ENCODE assay signal across 16 mouse cellular contexts in genomic region chr12:99473406-99474133, GRCm38 (mm10).
A peak's percentile ranks its signal among the peaks of the same experiment; 100 is the strongest.
DNase-seq lines count a peak whose midpoint lies in the region; ATAC-seq and TF ChIP-seq lines count a peak whose summit lies in the region.
"Had no signal": no experiment of that assay in that cellular context is flagged by ENCODE, and none has a peak within 500 bp of the region (broad histone marks: within the 10 kb centered on the region; RNA-seq: fewer than 3 reads in every experiment).

No protein-coding gene starts in this region.

- peaks cover 21% of the 10 kb centered on the region for H3K4me1 ChIP-seq in midbrain, embryonic 10.5 days
- peaks cover 9% of the 10 kb centered on the region for H3K4me1 ChIP-seq in midbrain, embryonic 15.5 days
- peaks cover 30% of the 10 kb centered on the region for H3K4me1 ChIP-seq in forebrain, postnatal 0 days (ENCODE audit: insufficient read depth)

- 86% methylated on average over 10 of the region's 10 CpGs for WGBS in midbrain, embryonic 10.5 days
- WGBS in midbrain, embryonic 15.5 days, result 70% methylated on average over 10 of the region's 10 CpGs
- WGBS in forebrain, postnatal 0 days, result 42% methylated on average over 10 of the region's 10 CpGs

- no peak overlapping the region for H3K9ac ChIP-seq in midbrain, embryonic 15.5 days
- H3K9ac ChIP-seq in forebrain, postnatal 0 days, result no peak overlapping the region
- H3K9ac ChIP-seq: hindbrain, embryonic 14.5 days; limb, embryonic 15.5 days; liver, postnatal 0 days had no signal

- no peak for TF ChIP-seq CTCF in forebrain, postnatal 0 days (IDR thresholded peaks at IDR 0.05; ENCODE audit: low read depth)

- H3K4me3 ChIP-seq in midbrain, embryonic 10.5 days, result no peak overlapping the region
- no peak overlapping the region for H3K4me3 ChIP-seq in midbrain, embryonic 15.5 days
- H3K4me3 ChIP-seq in forebrain, postnatal 0 days (ENCODE audit: low read depth, low read length), result no peak overlapping the region
- H3K4me3 ChIP-seq: heart, adult 2 months; limb, embryonic 15.5 days had no signal

- H3K9me3 ChIP-seq in midbrain, embryonic 10.5 days (replicated peaks), result no peaks in the 10 kb centered on the region
- no peaks in the 10 kb centered on the region for H3K9me3 ChIP-seq in midbrain, embryonic 15.5 days
- H3K9me3 ChIP-seq in forebrain, postnatal 0 days (ENCODE audit: low read length), result no peaks in the 10 kb centered on the region
- H3K9me3 ChIP-seq: limb, embryonic 15.5 days had no signal

- no peaks in the 10 kb centered on the region for H3K36me3 ChIP-seq in midbrain, embryonic 10.5 days
- H3K36me3 ChIP-seq in midbrain, embryonic 15.5 days (replicated peaks), result no peaks in the 10 kb centered on the region
- H3K36me3 ChIP-seq in forebrain, postnatal 0 days (ENCODE audit: insufficient read depth), result no peaks in the 10 kb centered on the region
- H3K36me3 ChIP-seq: limb, embryonic 15.5 days had no signal

- ATAC-seq in frontal cortex, adult (ENCODE audit: low TSS enrichment), result peak; percentile 38
- no peak for ATAC-seq in midbrain, embryonic 15.5 days (replicated peaks)
- ATAC-seq in forebrain, postnatal 0 days, result peak; percentile 88
- ATAC-seq: liver, postnatal 0 days had no signal

- DNase-seq in frontal cortex, postnatal 25 days (ENCODE audit: low spot score in 2 of 2), result no peak
- no peak for DNase-seq in midbrain, embryonic 10.5 days (ENCODE audit: low spot score)
- DNase-seq in brain, adult 2 months (ENCODE audit: low read depth, low spot score), result peak; percentile 52
- DNase-seq in forebrain, postnatal 0 days, result peak; percentile 71
- no peak for DNase-seq in layer of hippocampus, adult 9-11 months
- DNase-seq: B cell, adult 2 months; cerebellum, adult 18-20 months; heart, adult 2 months; kidney, adult 11 months; kidney, postnatal 10 days; liver, postnatal 0 days; thymus, adult 18-20 months had no signal

- no peak overlapping the region for H3K4me2 ChIP-seq in midbrain, embryonic 15.5 days
- no peak overlapping the region for H3K4me2 ChIP-seq in forebrain, postnatal 0 days (ENCODE audit: low read depth)
- H3K4me2 ChIP-seq: hindbrain, embryonic 14.5 days; limb, embryonic 15.5 days had no signal

- H3K27me3 ChIP-seq in midbrain, embryonic 10.5 days (ENCODE audit: low read depth, poor library complexity, severe bottlenecking), result no peaks in the 10 kb centered on the region
- no peaks in the 10 kb centered on the region for H3K27me3 ChIP-seq in midbrain, embryonic 15.5 days (replicated peaks)
- H3K27me3 ChIP-seq in forebrain, postnatal 0 days (ENCODE audit: insufficient read depth, low read length), result no peaks in the 10 kb centered on the region
- H3K27me3 ChIP-seq: limb, embryonic 15.5 days had no signal

- H3K27ac ChIP-seq in midbrain, embryonic 10.5 days (replicated peaks), result peak overlapping the region; percentile 13
- no peak overlapping the region for H3K27ac ChIP-seq in midbrain, embryonic 15.5 days
- H3K27ac ChIP-seq in forebrain, postnatal 0 days (ENCODE audit: low read depth, low read length), result peak overlapping the region; percentile 54
- H3K27ac ChIP-seq: heart, adult 2 months; hindbrain, embryonic 14.5 days; limb, embryonic 15.5 days had no signal

Comparison
In these comparisons a context has a peak if more than half of its experiments do, and no peak if none do; other contexts are left out.
1. DNase-seq: peak in brain, adult 2 months (single experiment) and forebrain, postnatal 0 days (single experiment); none in frontal cortex, postnatal 25 days (0 of 2), midbrain, embryonic 10.5 days (single experiment) and layer of hippocampus, adult 9-11 months (single experiment).